Mouse (Mus musculus) lung, adult 2 months (tissue): Measurements from ENCODE around the gene Rassf8.

Source experiments
- CTCF ChIP-seq: fragments of 200-500 bp; IDR thresholded peaks from 2 replicates; pipeline ENCODE4 v1.5.1; 2011; ENCODE audit warnings: mild to moderate bottlenecking, low read length, control low read depth; ENCODE audit not compliant: insufficient read depth
- POLR2A ChIP-seq: fragments of 200-500 bp; IDR thresholded peaks from 2 replicates; pipeline ENCODE4 v1.6.1; 2011; ENCODE audit warnings: low read depth, mild to moderate bottlenecking, control low read depth, low read length, borderline replicate concordance; ENCODE audit errors: extremely low read depth

DNA sequence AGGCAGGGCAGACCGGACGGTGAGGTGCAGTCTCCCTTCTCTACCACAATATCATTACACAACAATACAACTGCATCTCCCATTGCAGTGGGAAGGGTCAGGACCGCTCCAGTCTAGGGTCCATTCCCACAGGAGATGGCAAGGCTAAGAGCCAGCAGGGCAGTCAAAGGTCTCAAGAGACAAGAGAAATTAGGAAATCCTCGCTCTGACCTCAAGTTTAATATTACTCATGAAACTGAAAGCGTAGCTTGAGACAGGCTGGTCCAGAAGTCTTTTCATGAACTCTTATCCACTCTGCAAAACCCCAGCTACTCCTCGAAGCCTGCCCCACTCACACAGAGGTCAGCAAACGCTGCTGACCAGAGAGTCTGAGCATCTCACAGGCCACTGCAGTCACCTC, 110.9 kb downstream of the Rassf8 start:
- TF ChIP-seq CTCF (no peak), POLR2A (no peak)
